Mouse (Mus musculus) frontal cortex, postnatal 14 days (tissue): ENCODE measurements at regions not wholly inside any gene's neighbourhood (a gene's known extent, or its start where the extent isn't known, plus 50 kb on each side); places are given as distances from the start of the nearest gene placed in this dataset.
"Not testable (repeated sequence)": the region's sequence is repeated elsewhere in the genome, so short reads cannot be mapped to it uniquely, and the experiment has no call there.

Experiments
- DNase-seq, 2 experiments: peaks; one replicate each; pipeline ENCODE4 v3.0.0; 2022; ENCODE audit warnings: low spot score in 2 of 2

GRCm38 (mm10) chr8:5523281-5523680, 418.1 kb upstream of the Slc10a2 start:
- no peak for DNase-seq

- DNase-seq: no peak
These were observed 390.7 kb upstream of the Slc10a2 start for GRCm38 (mm10) chr8:5495861-5496260.

GRCm38 (mm10) chr8:5490491-5490890, 385.3 kb upstream of the Slc10a2 start:
- no peak for DNase-seq

- DNase-seq: no peak
These were observed 377.8 kb upstream of the Slc10a2 start for GRCm38 (mm10) chr8:5482938-5483337.

GRCm38 (mm10) chr8:5472999-5473398, 367.8 kb upstream of the Slc10a2 start:
- no peak for DNase-seq

GRCm38 (mm10) chr8:5472582-5472981, 367.4 kb upstream of the Slc10a2 start:
- DNase-seq: no peak

GRCm38 (mm10) chr8:5457619-5458018, 352.5 kb upstream of the Slc10a2 start:
- DNase-seq: no peak

- no peak for DNase-seq
These were observed 348.3 kb upstream of the Slc10a2 start for GRCm38 (mm10) chr8:5453469-5453868.

- not testable (repeated sequence) for DNase-seq
These were observed 337.1 kb upstream of the Slc10a2 start for GRCm38 (mm10) chr8:5442243-5442642.

- not testable (repeated sequence) for DNase-seq
These were observed 335.3 kb upstream of the Slc10a2 start for GRCm38 (mm10) chr8:5440404-5440803.

- DNase-seq: no peak
These were observed 333.9 kb upstream of the Slc10a2 start for GRCm38 (mm10) chr8:5439054-5439453.

- no peak for DNase-seq
These were observed 323.3 kb upstream of the Slc10a2 start for GRCm38 (mm10) chr8:5428303-5428971.

- not testable (repeated sequence) for DNase-seq
These were observed 311.7 kb upstream of the Slc10a2 start for GRCm38 (mm10) chr8:5416841-5417240.

GRCm38 (mm10) chr8:5384851-5385250, 279.7 kb upstream of the Slc10a2 start:
- DNase-seq: no peak

GRCm38 (mm10) chr8:5378001-5378400, 272.9 kb upstream of the Slc10a2 start:
- no peak for DNase-seq

GRCm38 (mm10) chr8:5339953-5340352, 234.8 kb upstream of the Slc10a2 start:
- no peak for DNase-seq

- no peak for DNase-seq
These were observed 209.4 kb upstream of the Slc10a2 start for GRCm38 (mm10) chr8:5314594-5314993.

GRCm38 (mm10) chr8:5299982-5300381, 194.8 kb upstream of the Slc10a2 start:
- no peak for DNase-seq

- DNase-seq: no peak
These were observed 192.0 kb upstream of the Slc10a2 start for GRCm38 (mm10) chr8:5297190-5297589.

- DNase-seq: no peak
These were observed 180.6 kb upstream of the Slc10a2 start for GRCm38 (mm10) chr8:5285708-5286161.

GRCm38 (mm10) chr8:5283799-5284198, 178.6 kb upstream of the Slc10a2 start:
- DNase-seq: no peak

GRCm38 (mm10) chr8:5262316-5262715, 157.2 kb upstream of the Slc10a2 start:
- DNase-seq: no peak

- peak; percentile 4 to 12 for DNase-seq
These were observed 136.7 kb upstream of the Slc10a2 start for GRCm38 (mm10) chr8:5241871-5242270.
